Mouse (Mus musculus) stomach, embryonic 15.5 days (tissue): ENCODE data around the gene Irs3. TPM values are rescaled to one million over a fixed set of nuclear protein-coding genes. Genes with fewer than 3 reads are reported as not detected.
A peak's percentile ranks its signal among the peaks of the same experiment; 100 is the strongest.
"Not testable (repeated sequence)": the region's sequence is repeated elsewhere in the genome, so short reads cannot be mapped to it uniquely, and the experiment has no call there.

Experiments
- ATAC-seq: fragments of 200-750 bp; cut with Nextera tagmentation; 2 replicates; pipeline ENCODE4 v1.8.0; 2017; ENCODE audit warnings: low read depth, moderate number of reproducible peaks, moderate TSS enrichment; ENCODE audit not compliant: insufficient read depth, low FRiP score
- H3K27ac ChIP-seq: fragments of 300-500 bp; sonication (generic); 2 replicates; pipeline ENCODE4 v1.5.1; 2015; ENCODE audit warnings: mild to moderate bottlenecking, inconsistent platforms
- H3K27me3 ChIP-seq: fragments of 300-500 bp; sonication (generic); replicated peaks from 2 replicates; pipeline ENCODE4 v1.6.1; 2015; ENCODE audit warnings: inconsistent platforms
- H3K36me3 ChIP-seq: fragments of 300-500 bp; sonication (generic); 2 replicates; pipeline ENCODE4 v1.6.1; 2015; ENCODE audit warnings: inconsistent platforms
- H3K4me1 ChIP-seq: fragments of 300-500 bp; sonication (generic); 2 replicates; pipeline ENCODE4 v1.6.1; 2015; ENCODE audit warnings: inconsistent platforms
- H3K4me2 ChIP-seq: fragments of 300-500 bp; sonication (generic); 2 replicates; pipeline ENCODE4 v1.6.1; 2015; ENCODE audit warnings: mild to moderate bottlenecking, inconsistent platforms
- H3K4me3 ChIP-seq: fragments of 300-500 bp; sonication (generic); replicated peaks from 2 replicates; pipeline ENCODE4 v1.5.1; 2015; ENCODE audit warnings: inconsistent platforms
- H3K9ac ChIP-seq: fragments of 300-500 bp; sonication (generic); 2 replicates; pipeline ENCODE4 v1.6.1; 2015; ENCODE audit warnings: inconsistent platforms
- H3K9me3 ChIP-seq: fragments of 300-500 bp; sonication (generic); 2 replicates; pipeline ENCODE4 v1.6.1; 2016; ENCODE audit warnings: inconsistent platforms
- WGBS: fragments of 180-500 bp; shearing (Covaris S2); methylation state at CpG from one replicate; pipeline ENCODE4 v1.1.7; 2015; 5-methylcytosine and 5-hydroxymethylcytosine counted together
- polyA plus RNA-seq: library from polyadenylated mRNA; unstranded; fragments of >200 nt; fragmentation: Nextera tagmentation; extraction: Ambion mirVana; gene quantifications from 2 replicates; pipeline ENCODE4 v1.2.1, GENCODE M21; 2015

Irs3 gene
- polyA plus RNA-seq, 1 experiment from 2014 or later, result 0.09 TPM

- ATAC-seq, result no peak
- peak overlapping the region; percentile 79; the same call in 1 of the 2 replicates for H3K4me3 ChIP-seq
- peaks cover 31% of the 10 kb centered on the region for H3K36me3 ChIP-seq
- peak overlapping the region; percentile 96 for H3K27ac ChIP-seq
- H3K9me3 ChIP-seq, result no peaks in the 10 kb centered on the region
- H3K9ac ChIP-seq, result no peak overlapping the region
- H3K27me3 ChIP-seq, result no peaks in the 10 kb centered on the region
- peak overlapping the region; percentile 87 for H3K4me2 ChIP-seq
- peaks cover 33% of the 10 kb centered on the region for H3K4me1 ChIP-seq
- 50% methylated on average over 4 of the region's 4 CpGs for WGBS
Observed at GRCm38 (mm10) chr5:137631591-137631990, 13.9 kb downstream of the Irs3 start.

DNA sequence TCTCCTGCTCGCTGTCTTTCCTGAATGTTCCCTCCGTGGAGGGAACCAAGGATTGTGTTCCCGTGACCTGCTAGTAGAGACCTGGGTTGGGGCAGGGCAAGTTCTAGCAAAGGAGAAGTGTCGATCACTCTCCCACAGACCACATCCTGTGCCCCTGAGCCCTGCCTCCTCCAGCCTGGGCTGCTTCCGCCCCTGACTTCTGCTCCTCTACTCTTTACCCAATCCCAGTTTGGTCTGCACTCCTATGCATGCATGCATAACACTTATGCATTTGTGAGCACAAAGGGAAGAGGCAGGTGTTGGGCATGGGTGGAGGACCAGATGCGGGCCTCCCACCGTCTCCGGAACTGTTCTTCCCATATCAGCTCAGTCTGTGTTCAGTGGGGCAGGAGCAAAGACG is 14.3 kb downstream of the Irs3 start:
- Histone ChIP-seq H3K4me1 (peaks cover 33% of the 10 kb centered on the region), H3K9ac (0 out of 2 replicates have a peak overlapping the region, but pooled peaks have one; percentile 4), H3K4me2 (peak overlapping the region; percentile 87), H3K27ac (peak overlapping the region; percentile 96), H3K9me3 (no peaks in the 10 kb centered on the region), H3K36me3 (peaks cover 27% of the 10 kb centered on the region), H3K27me3 (no peaks in the 10 kb centered on the region), H3K4me3 (peak overlapping the region; percentile 79)
- ATAC-seq, result no peak
- WGBS, result 47% methylated on average over 9 of the region's 9 CpGs

GRCm38 (mm10) chr5:137630602-137631001 is 14.9 kb downstream of the Irs3 start:
- H3K27ac ChIP-seq, result peak overlapping the region; percentile 96
- H3K9me3 ChIP-seq, result no peaks in the 10 kb centered on the region
- H3K27me3 ChIP-seq, result no peaks in the 10 kb centered on the region
- peak overlapping the region; percentile 87 for H3K4me2 ChIP-seq
- peak overlapping the region; percentile 79 for H3K4me3 ChIP-seq
- no peak for ATAC-seq
- H3K4me1 ChIP-seq, result peaks cover 33% of the 10 kb centered on the region
- H3K36me3 ChIP-seq, result peaks cover 22% of the 10 kb centered on the region
- 6% methylated on average over 3 of the region's 3 CpGs for WGBS
- 0 out of 2 replicates have a peak overlapping the region, but pooled peaks have one; percentile 83 for H3K9ac ChIP-seq

DNA sequence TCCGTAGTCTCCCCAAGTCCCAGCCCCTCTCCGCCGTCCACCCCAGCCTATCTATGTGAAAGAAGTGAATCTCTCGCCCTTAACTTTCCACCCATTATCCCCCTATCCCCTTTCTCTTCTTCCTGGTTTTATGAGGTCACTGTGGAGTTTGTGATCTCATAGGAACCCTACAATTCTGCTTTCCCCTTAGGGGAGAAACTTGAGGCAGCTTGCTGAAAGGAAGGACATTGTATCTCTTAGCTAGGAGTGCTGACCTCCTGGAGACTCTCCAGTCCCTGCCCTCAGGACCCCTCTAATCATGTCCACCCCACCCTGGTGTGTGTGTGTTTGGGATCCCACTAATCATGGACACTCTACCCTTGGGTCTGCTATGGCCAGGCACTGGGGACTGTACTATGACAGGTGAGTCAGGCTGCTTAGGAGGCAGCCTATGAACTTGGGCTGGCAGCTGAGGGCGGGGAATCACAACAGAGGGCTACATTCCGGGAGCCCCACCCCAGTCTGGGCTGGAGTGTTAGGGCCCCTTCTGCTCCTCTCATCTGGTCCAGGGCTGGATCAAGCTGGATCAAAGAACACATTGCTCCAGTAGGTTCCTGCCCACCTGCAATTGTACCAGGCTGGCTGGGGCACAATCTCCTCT is 15.5 kb downstream of the Irs3 start:
- 10% methylated on average over 6 of the region's 6 CpGs for WGBS
- Histone ChIP-seq H3K27ac (peak overlapping the region; percentile 96), H3K27me3 (no peaks in the 10 kb centered on the region), H3K9me3 (no peaks in the 10 kb centered on the region), H3K36me3 (peaks cover 16% of the 10 kb centered on the region), H3K4me3 (peak overlapping the region; percentile 79), H3K9ac (peak overlapping the region; percentile 83; the same call in 1 of the 2 replicates), H3K4me2 (peak overlapping the region; percentile 87), H3K4me1 (peaks cover 33% of the 10 kb centered on the region)
- ATAC-seq, result peak; percentile 11

DNA sequence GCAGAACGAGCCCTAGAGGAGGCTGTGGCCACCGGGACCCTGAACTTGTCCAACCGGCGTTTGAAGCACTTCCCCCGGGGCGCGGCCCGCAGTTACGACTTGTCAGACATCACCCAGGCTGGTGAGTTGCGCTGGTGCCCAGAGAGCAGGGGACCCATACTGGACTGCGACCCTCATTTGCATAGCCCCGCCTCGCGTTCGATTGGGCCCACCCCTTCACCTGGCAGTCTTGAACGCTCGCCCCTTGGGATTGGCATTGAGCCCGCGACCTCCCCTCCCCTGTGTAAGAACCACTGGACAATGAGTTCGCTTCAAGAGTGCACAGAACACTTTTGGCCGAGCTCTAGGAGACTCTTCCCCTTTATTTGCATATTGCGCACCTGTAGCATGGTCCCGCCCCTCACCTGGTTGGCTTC is 16.2 kb downstream of the Irs3 start:
- ATAC-seq, result peak; percentile 20
- Histone ChIP-seq H3K4me3 (peak overlapping the region; percentile 79), H3K27ac (peak overlapping the region; percentile 96), H3K9ac (peak overlapping the region; percentile 83), H3K36me3 (peaks cover 15% of the 10 kb centered on the region), H3K4me2 (peak overlapping the region; percentile 87), H3K9me3 (no peaks in the 10 kb centered on the region), H3K27me3 (no peaks in the 10 kb centered on the region), H3K4me1 (peaks cover 35% of the 10 kb centered on the region)
- WGBS, result under 1% methylated on average over 23 of the region's 23 CpGs

DNA sequence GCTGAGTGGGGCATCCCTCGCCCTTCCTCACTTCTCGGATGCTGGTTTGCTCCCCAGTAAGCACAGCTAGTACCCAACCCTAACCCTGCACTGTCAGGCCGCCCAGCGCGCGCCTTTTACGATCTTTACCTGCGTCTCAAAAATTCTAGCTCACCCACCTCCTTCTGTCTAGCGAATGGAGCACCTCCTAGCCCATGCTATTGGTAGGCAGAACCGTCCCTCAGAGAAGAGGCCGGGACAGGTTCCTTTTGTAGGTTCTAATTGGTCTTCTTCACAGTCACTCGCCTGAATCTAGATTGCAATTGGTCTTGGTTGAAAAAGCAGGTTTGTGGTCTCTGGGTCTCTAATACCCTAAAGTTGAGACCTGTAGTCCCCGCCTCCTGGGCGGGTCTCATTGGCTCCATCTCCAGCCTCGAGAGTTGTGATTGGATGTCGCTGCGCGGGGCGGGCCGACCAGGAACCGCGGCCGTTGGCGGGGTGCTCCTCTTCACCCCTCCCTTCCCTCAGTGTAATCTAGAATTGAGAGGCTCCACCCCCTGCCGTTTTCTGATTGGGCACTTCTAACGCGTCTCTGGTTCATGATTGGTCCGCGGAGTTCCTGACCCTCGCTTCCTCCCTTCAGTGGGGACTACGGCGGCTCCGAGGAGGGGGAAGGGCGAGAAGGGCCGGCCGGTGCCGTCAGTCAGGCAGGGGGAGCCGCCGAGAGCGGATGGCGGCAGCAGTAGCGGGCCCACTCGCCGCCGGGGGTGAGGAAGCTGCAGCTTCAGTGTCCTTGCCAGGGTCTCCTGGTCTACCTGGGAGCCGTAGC is 16.8 kb downstream of the Irs3 start, which contains the start of the genes Fbxo24, Lrch4 and Gm20605:
Gene Fbxo24 (minus strand): TSS at position 505 of the 808 bp plus-strand sequence.
Gene Lrch4 (plus strand): TSS at position 624 of the 808 bp plus-strand sequence.
Gene Gm20605 (plus strand): TSS at position 678 of the 808 bp plus-strand sequence.
- Histone ChIP-seq H3K27ac (peak within 1 kb of the TSS; percentile 96), H3K4me2 (peak within 1 kb of the TSS; percentile 87), H3K9ac (peak within 1 kb of the TSS; percentile 83), H3K4me3 (peak within 1 kb of the TSS; percentile 79), H3K4me1 (peaks cover 33% of the 10 kb centered on the region), H3K9me3 (no peaks in the 10 kb centered on the region), H3K36me3 (peaks cover 9% of the 10 kb centered on the region), H3K27me3 (no peaks in the 10 kb centered on the region)
- ATAC-seq, result peak; percentile 94
- WGBS, result under 1% methylated on average over 46 of the region's 46 CpGs

DNA sequence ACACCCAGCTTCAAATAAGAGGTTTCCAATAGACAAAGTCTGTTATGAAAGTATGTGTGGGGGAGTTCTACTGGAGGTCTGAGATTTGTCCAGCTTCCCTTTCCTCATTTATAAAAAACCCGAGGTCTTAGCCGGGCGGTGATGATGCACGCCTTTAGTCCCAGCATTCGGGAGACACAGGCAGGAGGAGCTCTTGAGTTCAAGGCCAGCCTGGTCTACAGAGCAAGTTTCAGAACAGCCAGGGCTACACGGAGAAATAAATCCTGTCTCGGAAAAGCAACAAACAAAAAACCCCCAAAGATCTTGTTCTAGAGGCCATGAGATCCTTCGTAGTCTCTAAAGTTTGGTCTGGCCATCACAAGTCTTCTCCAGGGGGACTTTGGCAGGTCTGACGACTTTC is 17.5 kb downstream of the Irs3 start:
- no peak for ATAC-seq
- Histone ChIP-seq H3K27me3 (no peaks in the 10 kb centered on the region), H3K27ac (peak overlapping the region; percentile 93), H3K4me2 (peak overlapping the region; percentile 78), H3K4me1 (peaks cover 31% of the 10 kb centered on the region), H3K9ac (peak overlapping the region; percentile 31; the same call in 1 of the 2 replicates), H3K36me3 (peaks cover 5% of the 10 kb centered on the region; the same call in 1 of the 2 replicates), H3K4me3 (peak overlapping the region; percentile 79), H3K9me3 (no peaks in the 10 kb centered on the region)
- WGBS, result 2% methylated on average over 9 of the region's 9 CpGs

DNA sequence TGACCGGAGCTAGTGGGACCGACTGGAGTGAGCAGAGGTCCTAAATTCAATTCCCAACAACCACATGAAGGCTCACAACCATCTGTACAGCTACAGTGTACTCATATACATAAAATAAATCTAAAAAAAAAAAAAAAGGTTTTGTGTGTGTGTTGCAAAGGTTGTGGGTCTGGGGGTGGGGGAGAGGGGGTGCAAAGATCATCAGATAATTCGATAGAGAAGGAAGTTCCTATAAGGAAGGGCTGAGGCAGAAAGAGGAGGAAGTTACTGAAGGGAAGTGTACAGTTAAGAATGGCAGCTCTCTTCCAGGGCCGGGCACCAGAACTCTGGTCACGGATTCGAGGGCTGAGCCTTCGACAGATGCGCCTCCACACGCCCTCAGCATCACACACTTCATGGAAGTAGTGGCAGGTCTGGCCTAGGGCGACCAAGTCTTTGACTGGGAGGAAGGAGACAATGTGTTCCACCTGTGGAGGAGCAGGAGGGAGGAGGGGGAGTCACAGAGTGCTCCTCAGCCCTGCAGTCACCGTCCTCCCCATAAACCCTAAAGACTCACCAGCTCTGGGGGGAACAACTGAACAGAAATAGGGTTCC is 21.5 kb downstream of the Irs3 start:
- H3K27me3 ChIP-seq, result no peaks in the 10 kb centered on the region
- H3K27ac ChIP-seq, result no peak overlapping the region
- H3K4me3 ChIP-seq, result no peak overlapping the region
- peaks cover 2% of the 10 kb centered on the region; the same call in 1 of the 2 replicates for H3K4me1 ChIP-seq
- H3K4me2 ChIP-seq, result no peak overlapping the region
- H3K36me3 ChIP-seq, result no peaks in the 10 kb centered on the region
- no peak overlapping the region for H3K9ac ChIP-seq
- no peak for ATAC-seq
- 72% methylated on average over 11 of the region's 11 CpGs for WGBS
- no peaks in the 10 kb centered on the region for H3K9me3 ChIP-seq

DNA sequence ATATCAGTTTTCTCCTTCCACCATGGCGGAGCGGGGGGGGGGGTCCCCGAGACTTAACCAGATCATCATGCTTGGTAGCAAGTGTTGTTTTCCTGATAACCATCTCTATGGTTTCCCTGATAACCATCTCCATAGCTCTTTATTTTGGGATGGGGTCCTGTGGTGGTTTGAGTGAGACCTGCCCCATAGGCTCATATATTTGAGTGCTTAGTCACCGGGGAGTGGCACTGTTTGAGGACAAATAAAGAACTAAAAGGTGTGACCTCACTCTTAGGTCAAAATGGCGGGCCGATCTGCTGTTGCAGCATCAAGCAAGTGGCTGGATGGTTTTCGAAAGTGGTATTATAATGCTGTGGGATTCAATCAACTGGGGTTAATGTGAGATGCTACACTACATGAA is 30.2 kb downstream of the Irs3 start:
- H3K4me3 ChIP-seq, result no peak overlapping the region
- H3K36me3 ChIP-seq, result no peaks in the 10 kb centered on the region
- no peak overlapping the region for H3K27ac ChIP-seq
- H3K4me1 ChIP-seq, result peaks cover 35% of the 10 kb centered on the region
- no peaks in the 10 kb centered on the region for H3K27me3 ChIP-seq
- no peak overlapping the region for H3K9ac ChIP-seq
- WGBS, result 72% methylated on average over 7 of the region's 7 CpGs
- no peak overlapping the region for H3K4me2 ChIP-seq
- H3K9me3 ChIP-seq, result no peaks in the 10 kb centered on the region
- ATAC-seq, result no peak

GRCm38 (mm10) chr5:137614921-137615320 is 30.6 kb downstream of the Irs3 start:
- H3K4me1 ChIP-seq, result peaks cover 38% of the 10 kb centered on the region
- ATAC-seq, H3K4me2 ChIP-seq, H3K4me3 ChIP-seq, H3K9me3 ChIP-seq, H3K27ac ChIP-seq, H3K27me3 ChIP-seq, H3K36me3 ChIP-seq, H3K9ac ChIP-seq: not testable (repeated sequence)
- WGBS, result 93% methylated on average over 2 of the region's 2 CpGs

DNA sequence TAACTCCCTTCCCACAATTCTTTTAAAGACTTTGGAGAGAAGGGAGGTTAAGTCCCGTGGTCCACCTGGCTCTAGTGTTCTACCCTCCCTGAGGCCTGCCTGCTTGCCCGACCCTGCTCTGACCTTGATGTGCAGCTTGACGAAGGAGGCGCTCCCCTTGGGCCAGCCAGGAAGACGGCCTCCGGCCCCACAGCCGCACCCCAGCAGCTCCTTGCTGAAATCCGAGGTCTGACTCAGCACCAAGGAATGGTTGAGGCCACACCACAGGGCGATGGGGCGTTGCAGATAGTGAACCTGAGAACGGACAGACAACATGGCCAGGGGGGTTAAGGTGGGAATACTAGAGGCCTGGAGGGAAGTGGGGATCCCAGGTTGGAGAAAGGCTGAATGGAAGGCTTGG is 32.0 kb downstream of the Irs3 start, which contains the start of gene Pcolce:
Gene Pcolce (minus strand): TSS at position 235 of the 400 bp plus-strand sequence.
- peak within 1 kb of the TSS; percentile 72 for H3K27ac ChIP-seq
- 0 out of 2 replicates have a peak within 1 kb of the TSS, but pooled peaks have one; percentile 8 for H3K4me2 ChIP-seq
- 39% methylated on average over 11 of the region's 11 CpGs for WGBS

More for the DNA sequence above, 32.0 kb downstream of the Irs3 start, which contains the start of gene Pcolce:
- no peaks in the 10 kb centered on the region for H3K36me3 ChIP-seq
- no peaks in the 10 kb centered on the region for H3K27me3 ChIP-seq
- H3K9me3 ChIP-seq, result no peaks in the 10 kb centered on the region
- peak; percentile 51; the same call in 1 of the 2 replicates for ATAC-seq
- H3K9ac ChIP-seq, result no peak within 1 kb of the TSS
- H3K4me3 ChIP-seq, result no peak within 1 kb of the TSS
- H3K4me1 ChIP-seq, result peaks cover 43% of the 10 kb centered on the region
